Mouse (Mus musculus) limb, embryonic 10.5 days (tissue): ENCODE measurements around the gene Sf3a2. TPM values are rescaled to one million over a fixed set of nuclear protein-coding genes. Genes with fewer than 3 reads are reported as not detected.
"Not testable (repeated sequence)": the region's sequence is repeated elsewhere in the genome, so short reads cannot be mapped to it uniquely, and the experiment has no call there.

Experiments
- DNase-seq: peaks from one replicate; pipeline ENCODE4 v3.0.0-alpha.2; 2017; ENCODE audit warnings: low spot score
- H3K27ac ChIP-seq: fragments of 300-500 bp; sonication (generic); 2 replicates; pipeline ENCODE4 v1.5.1; 2016; ENCODE audit warnings: mild to moderate bottlenecking
- H3K27me3 ChIP-seq: fragments of 300-500 bp; sonication (generic); 2 replicates; pipeline ENCODE4 v1.6.1; 2016; ENCODE audit warnings: low read depth, mild to moderate bottlenecking; ENCODE audit not compliant: poor library complexity, severe bottlenecking
- H3K36me3 ChIP-seq: fragments of 300-500 bp; sonication (generic); 2 replicates; pipeline ENCODE4 v1.6.1; 2016; ENCODE audit warnings: mild to moderate bottlenecking, moderate library complexity
- H3K4me1 ChIP-seq: fragments of 300-500 bp; sonication (generic); 2 replicates; pipeline ENCODE4 v1.6.1; 2016
- H3K4me3 ChIP-seq: fragments of 300-500 bp; sonication (generic); 2 replicates; pipeline ENCODE4 v1.5.1; 2016; ENCODE audit warnings: mild to moderate bottlenecking, moderate library complexity
- H3K9me3 ChIP-seq: fragments of 300-500 bp; sonication (generic); replicated peaks from 2 replicates; pipeline ENCODE4 v1.6.1; 2016; ENCODE audit warnings: mild to moderate bottlenecking
- WGBS: fragments of 180-500 bp; shearing (Covaris S2); methylation state at CpG from one replicate; pipeline ENCODE4 v1.1.7; 2016; 5-methylcytosine and 5-hydroxymethylcytosine counted together
- polyA plus RNA-seq: library from polyadenylated mRNA; unstranded; fragments of >200 nt; fragmentation: Nextera tagmentation; extraction: Ambion mirVana; gene quantifications from 2 replicates; pipeline ENCODE4 v1.2.1, GENCODE M21; 2016

Gene Sf3a2
- polyA plus RNA-seq, 1 experiment from 2014 or later = 113 TPM

- DNase-seq = no peak
- Histone ChIP-seq H3K27ac (peak overlapping the region; percentile 54), H3K9me3 (no peaks in the 10 kb centered on the region), H3K27me3 (peaks cover 67% of the 10 kb centered on the region), H3K4me3 (peak overlapping the region; percentile 71), H3K4me1 (peaks cover 60% of the 10 kb centered on the region), H3K36me3 (peaks cover 28% of the 10 kb centered on the region)
- 9% methylated on average over 18 of the region's 18 CpGs for WGBS
Measured at GRCm38 (mm10) chr10:80808985-80809632, 11.1 kb downstream of the Sf3a2 start.

GRCm38 (mm10) chr10:80810084-80810483 lies 12.1 kb downstream of the Sf3a2 start:
- peaks cover 67% of the 10 kb centered on the region for H3K27me3 ChIP-seq

GRCm38 (mm10) chr10:80812391-80813041 lies 14.5 kb downstream of the Sf3a2 start:
- peaks cover 28% of the 10 kb centered on the region for H3K4me1 ChIP-seq
- no peak for DNase-seq
- H3K4me3 ChIP-seq = no peak overlapping the region
- 64% methylated on average over 5 of the region's 5 CpGs for WGBS
- H3K9me3 ChIP-seq = no peaks in the 10 kb centered on the region
- H3K27ac ChIP-seq = no peak overlapping the region
- H3K36me3 ChIP-seq = no peaks in the 10 kb centered on the region
- peaks cover 50% of the 10 kb centered on the region for H3K27me3 ChIP-seq

More at GRCm38 (mm10) chr10:80810084-80810483, 12.1 kb downstream of the Sf3a2 start:
- DNase-seq = no peak
- H3K36me3 ChIP-seq = peaks cover 18% of the 10 kb centered on the region
- peak overlapping the region; percentile 38 for H3K4me3 ChIP-seq
- H3K9me3 ChIP-seq = no peaks in the 10 kb centered on the region
- peaks cover 52% of the 10 kb centered on the region for H3K4me1 ChIP-seq
- 4% methylated on average over 20 of the region's 20 CpGs for WGBS
- H3K27ac ChIP-seq = peak overlapping the region; percentile 44; the same call in 1 of the 2 replicates

- Histone ChIP-seq H3K36me3 (no peaks in the 10 kb centered on the region), H3K9me3 (no peaks in the 10 kb centered on the region), H3K27me3 (peaks cover 42% of the 10 kb centered on the region), H3K4me1 (peaks cover 19% of the 10 kb centered on the region), H3K4me3 (no peak within 1 kb of the TSS), H3K27ac (no peak within 1 kb of the TSS)
- DNase-seq = no peak
- WGBS = 79% methylated on average over 4 of the region's 4 CpGs
Measured at GRCm38 (mm10) chr10:80813366-80813765, 15.4 kb downstream of the Sf3a2 start, which contains the start of gene Jsrp1. Jsrp1 (minus strand) TSS chr10:80813498.

- 68% methylated on average over 7 of the region's 7 CpGs for WGBS
- Histone ChIP-seq H3K4me1 (peaks cover 8% of the 10 kb centered on the region), H3K27ac (no peak overlapping the region), H3K27me3 (peaks cover 27% of the 10 kb centered on the region), H3K4me3 (no peak overlapping the region), H3K36me3 (no peaks in the 10 kb centered on the region), H3K9me3 (no peaks in the 10 kb centered on the region)
- DNase-seq = no peak
Measured at GRCm38 (mm10) chr10:80814800-80815199, 16.8 kb downstream of the Sf3a2 start.

- DNase-seq = not testable (repeated sequence)
- WGBS = 83% methylated on average over 3 of the region's 3 CpGs
Measured at GRCm38 (mm10) chr10:80816303-80816702, 18.3 kb downstream of the Sf3a2 start.

GRCm38 (mm10) chr10:80817164-80817563 lies 19.2 kb downstream of the Sf3a2 start:
- no peaks in the 10 kb centered on the region for H3K36me3 ChIP-seq
- H3K9me3 ChIP-seq = no peaks in the 10 kb centered on the region
- no peaks in the 10 kb centered on the region for H3K4me1 ChIP-seq
- 82% methylated on average over 2 of the region's 2 CpGs for WGBS
- no peak for DNase-seq
- H3K27me3 ChIP-seq = 0 out of 2 replicates have a peak, but pooled peaks cover 5% of the 10 kb centered on the region
- no peak overlapping the region for H3K4me3 ChIP-seq
- no peak overlapping the region for H3K27ac ChIP-seq

More at GRCm38 (mm10) chr10:80816303-80816702, 18.3 kb downstream of the Sf3a2 start:
- H3K4me1 ChIP-seq, H3K9me3 ChIP-seq, H3K36me3 ChIP-seq, H3K4me3 ChIP-seq, H3K27ac ChIP-seq: not testable (repeated sequence)
- H3K27me3 ChIP-seq = peaks cover 12% of the 10 kb centered on the region; the same call in 1 of the 2 replicates

GRCm38 (mm10) chr10:80817955-80818354 lies 20.0 kb downstream of the Sf3a2 start:
- H3K4me1 ChIP-seq, H3K9me3 ChIP-seq, H3K4me3 ChIP-seq, H3K36me3 ChIP-seq, H3K27me3 ChIP-seq, DNase-seq, H3K27ac ChIP-seq: not testable (repeated sequence)
- 83% methylated on average over 7 of the region's 7 CpGs for WGBS

GRCm38 (mm10) chr10:80818599-80819281 lies 20.7 kb downstream of the Sf3a2 start:
- no peaks in the 10 kb centered on the region for H3K27me3 ChIP-seq
- no peak for DNase-seq
- H3K9me3 ChIP-seq = no peaks in the 10 kb centered on the region
- no peak overlapping the region for H3K27ac ChIP-seq
- no peaks in the 10 kb centered on the region for H3K4me1 ChIP-seq
- H3K4me3 ChIP-seq = no peak overlapping the region
- WGBS = 60% methylated on average over 6 of the region's 6 CpGs
- no peaks in the 10 kb centered on the region for H3K36me3 ChIP-seq

- H3K4me1 ChIP-seq = no peaks in the 10 kb centered on the region
- H3K27ac ChIP-seq = no peak overlapping the region
- no peaks in the 10 kb centered on the region for H3K27me3 ChIP-seq
- DNase-seq = no peak
- no peak overlapping the region for H3K4me3 ChIP-seq
- H3K36me3 ChIP-seq = no peaks in the 10 kb centered on the region
- WGBS = 52% methylated on average over 3 of the region's 3 CpGs
- H3K9me3 ChIP-seq = no peaks in the 10 kb centered on the region
Measured at GRCm38 (mm10) chr10:80819406-80819805, 21.4 kb downstream of the Sf3a2 start.

- WGBS = 41% methylated on average over 2 of the region's 2 CpGs
- no peaks in the 10 kb centered on the region for H3K36me3 ChIP-seq
- no peaks in the 10 kb centered on the region for H3K9me3 ChIP-seq
- H3K27ac ChIP-seq = no peak overlapping the region
- DNase-seq = no peak
- H3K4me3 ChIP-seq = no peak overlapping the region
- H3K27me3 ChIP-seq = no peaks in the 10 kb centered on the region
- H3K4me1 ChIP-seq = no peaks in the 10 kb centered on the region; the same call in 1 of the 2 replicates
Measured at GRCm38 (mm10) chr10:80821991-80822390, 24.0 kb downstream of the Sf3a2 start.

- Histone ChIP-seq H3K36me3 (no peaks in the 10 kb centered on the region), H3K27me3 (no peaks in the 10 kb centered on the region), H3K9me3 (no peaks in the 10 kb centered on the region), H3K4me3 (no peak overlapping the region), H3K27ac (no peak overlapping the region), H3K4me1 (peaks cover 2% of the 10 kb centered on the region)
- 91% methylated on average over 5 of the region's 5 CpGs for WGBS
- DNase-seq = no peak
Measured at GRCm38 (mm10) chr10:80822528-80822927, 24.5 kb downstream of the Sf3a2 start.

- WGBS = 90% methylated on average over 1 of the region's 1 CpGs
- peaks cover 7% of the 10 kb centered on the region for H3K36me3 ChIP-seq
- H3K27me3 ChIP-seq = no peaks in the 10 kb centered on the region
- H3K4me1 ChIP-seq = peaks cover 10% of the 10 kb centered on the region
- H3K9me3 ChIP-seq = no peaks in the 10 kb centered on the region
- no peak for DNase-seq
- no peak overlapping the region for H3K27ac ChIP-seq
- no peak overlapping the region for H3K4me3 ChIP-seq
Measured at GRCm38 (mm10) chr10:80823316-80823715, 25.3 kb downstream of the Sf3a2 start.
